9 mouse cellular contexts compared by ENCODE assay signal in genomic region chr10:39960441-39960822, GRCm38 (mm10). TPM values are rescaled to one million over a fixed set of nuclear protein-coding genes. Genes with fewer than 3 reads are reported as not detected.
DNase-seq lines count a peak whose midpoint lies in the region; ATAC-seq and TF ChIP-seq lines count a peak whose summit lies in the region.
"Had no signal": no experiment of that assay in that cellular context is flagged by ENCODE, and none has a peak within 500 bp of the region (broad histone marks: within the 10 kb centered on the region; RNA-seq: fewer than 3 reads in every experiment).

No protein-coding gene starts in this region.

- H3K36me3 ChIP-seq in CH12.LX (replicated peaks in 1 of 2; ENCODE audit: control insufficient read depth in 1 of 2, insufficient read depth in 1 of 2, low read length in 1 of 2), result no peaks in the 10 kb centered on the region
- H3K36me3 ChIP-seq in hindbrain, embryonic 11.5 days (ENCODE audit: control insufficient read depth, insufficient read depth, low read length), result no peaks in the 10 kb centered on the region

- no peak for DNase-seq in gastrocnemius, adult 2 months
- DNase-seq in gastrocnemius, postnatal 14 days, result no peak
- no peak for DNase-seq in CH12.LX (ENCODE audit: extremely low read depth)
- DNase-seq in hindbrain, embryonic 11.5 days (ENCODE audit: low spot score), result no peak
- no peak for DNase-seq in gastrocnemius, adult 8-10 months (ENCODE audit: low spot score in 2 of 2)
- no peak for DNase-seq in layer of hippocampus, adult 9-10 months (ENCODE audit: low spot score)
- DNase-seq in adrenal gland, postnatal 14 days, result no peak

- TF ChIP-seq EP300 in CH12.LX (IDR thresholded peaks at IDR 0.05; ENCODE audit: low read length), result no peak

- no peak for TF ChIP-seq CTCF in gastrocnemius, adult 2 months (IDR thresholded peaks at IDR 0.05)
- TF ChIP-seq CTCF in CH12.LX (conservative IDR thresholded peaks at IDR 0.05 in 1 of 2, IDR thresholded peaks at IDR 0.05 in 1 of 2; ENCODE audit: low read depth in 2 of 2, low read length in 2 of 2), result no peak

- intact Hi-C loops in gastrocnemius, adult 2 months (cut with DNase I), result loop anchor here (2.0 kb wide), 1 partner anchor 252 kb away; no protein-coding TSS in a partner anchor
- intact Hi-C loops in gastrocnemius, postnatal 14 days (cut with DNase I; ENCODE audit: low total_unique reads), result no loop called here

- peak overlapping the region; percentile 82 for H3K4me3 ChIP-seq in gastrocnemius, adult 2 months
- H3K4me3 ChIP-seq in CH12.LX (replicated peaks in 1 of 3; ENCODE audit: low read depth in 2 of 3, low read length in 2 of 3, poor library complexity in 1 of 3), result no peak overlapping the region
- peak overlapping the region; percentile 41; the same call in 1 of the 2 replicates for H3K4me3 ChIP-seq in hindbrain, embryonic 11.5 days (ENCODE audit: low read depth, low read length)

- peaks cover 0 to 3% of the 10 kb centered on the region in 2 experiments; a peak in 1 of 4 replicates for H3K4me1 ChIP-seq in CH12.LX (ENCODE audit: control insufficient read depth in 1 of 2, insufficient read depth in 2 of 2)
- no peaks in the 10 kb centered on the region for H3K4me1 ChIP-seq in hindbrain, embryonic 11.5 days (replicated peaks; ENCODE audit: control insufficient read depth, insufficient read depth, low read length)

- no peaks in the 10 kb centered on the region for H3K9me3 ChIP-seq in CH12.LX (replicated peaks; ENCODE audit: low read length)
- no peaks in the 10 kb centered on the region for H3K9me3 ChIP-seq in hindbrain, embryonic 11.5 days (ENCODE audit: control insufficient read depth, low read length)

- TF ChIP-seq RAD21 in CH12.LX (IDR thresholded peaks at IDR 0.05; ENCODE audit: low read depth, low read length), result no peak

- no peaks in the 10 kb centered on the region for H3K27me3 ChIP-seq in CH12.LX (replicated peaks)
- H3K27me3 ChIP-seq in hindbrain, embryonic 11.5 days (ENCODE audit: control insufficient read depth, insufficient read depth, low read length), result no peaks in the 10 kb centered on the region

- H3K4me2 ChIP-seq in CH12.LX (ENCODE audit: insufficient read depth, low read depth, poor library complexity, severe bottlenecking), result no peak overlapping the region
- H3K4me2 ChIP-seq in hindbrain, embryonic 11.5 days (replicated peaks; ENCODE audit: low read depth, low read length), result peak overlapping the region; percentile 90; the same call in 1 of the 2 replicates

- in situ Hi-C loops in CH12.LX (cut with MboI; ENCODE audit: low pct_ligation_motif_present, low pct_unique_long_range_greater_than_20kb, low sequenced_read_pairs), result no loop called here

- peak; percentile 58 for ATAC-seq in hindbrain, embryonic 11.5 days (ENCODE audit: low FRiP score)
- ATAC-seq in megakaryocyte, adult 5-6 weeks (ENCODE audit: poor library complexity, severe bottlenecking), result 0 out of 2 replicates have a peak, but pooled peaks have one; percentile 2

- no peak overlapping the region for H3K9ac ChIP-seq in CH12.LX (ENCODE audit: insufficient read depth, low read depth)
- no peak overlapping the region for H3K9ac ChIP-seq in hindbrain, embryonic 11.5 days (ENCODE audit: low read depth, low read length)

- no peak for TF ChIP-seq POLR2A in CH12.LX (IDR thresholded peaks at IDR 0.05; ENCODE audit: low read depth, low read length)

- no peaks in the 10 kb centered on the region for H3K79me2 ChIP-seq in CH12.LX (replicated peaks; ENCODE audit: control insufficient read depth, extremely low read depth, insufficient read depth, poor library complexity, severe bottlenecking)

- dilution Hi-C loops in CH12.LX (cut with MboI; ENCODE audit: extremely low pct_ligation_motif_present, extremely low pct_unique_long_range_greater_than_20kb, low sequenced_read_pairs), result no loop called here

- peak overlapping the region; percentile 100 for H3K27ac ChIP-seq in gastrocnemius, adult 2 months
- no peak overlapping the region for H3K27ac ChIP-seq in CH12.LX (ENCODE audit: insufficient read depth, low read depth)
- no peak overlapping the region for H3K27ac ChIP-seq in hindbrain, embryonic 11.5 days (ENCODE audit: low read depth, low read length)

- WGBS in hindbrain, embryonic 11.5 days, result 50% methylated on average over 11 of the region's 11 CpGs

TF ChIP-seq in CH12.LX, 34 proteins besides CTCF, POLR2A, EP300 and RAD21:
- no peak for TF ChIP-seq ZMIZ1 (IDR thresholded peaks at IDR 0.05; ENCODE audit: low read depth, low read length)
- 0 out of 2 replicates have a peak, but pooled peaks have one; percentile 4 for TF ChIP-seq MXI1 (IDR thresholded peaks at IDR 0.05; ENCODE audit: low read depth, low read length)
- TF ChIP-seq MAZ (IDR thresholded peaks at IDR 0.05; ENCODE audit: low read depth, low read length), result no peak
- TF ChIP-seq PAX5 (IDR thresholded peaks at IDR 0.05; ENCODE audit: low read length), result no peak
- TF ChIP-seq IRF4 (IDR thresholded peaks at IDR 0.05; ENCODE audit: low read depth, low read length), result no peak
- no peak for TF ChIP-seq RCOR1 (conservative IDR thresholded peaks at IDR 0.05; ENCODE audit: low read depth, low read length)

RNA-seq across cellular contexts. Expression of gene Mfsd4b3, which starts 0.5 kb away (rescaled TPM):
- 1 to 10 TPM; 4.4 to 7.6 TPM for total RNA-seq in gastrocnemius, adult 2 months (2021)
- total RNA-seq in gastrocnemius, postnatal 14 days (2021), result 1 to 10 TPM; 3.0 to 6.2 TPM
- total RNA-seq in CH12.LX (2012; rRNA removed), result not detected in 2 replicates
- total RNA-seq in CH12.LX (2014; rRNA removed), result not detected in 2 replicates
- polyA plus RNA-seq in CH12.LX (2012; ENCODE audit: insufficient read length, low read depth), result not detected in 2 replicates
- polyA plus RNA-seq in hindbrain, embryonic 11.5 days (2014; fragmentation: Nextera tagmentation; extraction: Ambion mirVana), result 0.11 TPM in 1 of 2 replicates, not detected in the other
- total RNA-seq in megakaryocyte, adult 5-6 weeks (2015), result 0.64 and 0.69 TPM in 2 replicates
- 0.94 and 1.1 TPM in 2 replicates for total RNA-seq in megakaryocyte, adult 5-6 weeks (2017)
- 1 to 10 TPM; 2.7 to 4.1 (median 3.2) TPM for total RNA-seq in gastrocnemius, adult 8-10 months (2022)
- 4.5 and 5.7 TPM in 2 replicates for total RNA-seq in adrenal gland, postnatal 14 days (2021)

RNA-seq across cellular contexts. Expression of gene Mfsd4b5, which starts 26.0 kb away (rescaled TPM):
- 1 to 10 TPM in 1 of 2 experiments, under 1 TPM in 1; 0.26 to 1.2 TPM for total RNA-seq in gastrocnemius, adult 2 months (2021)
- total RNA-seq in gastrocnemius, postnatal 14 days (2021), result under 1 TPM; 0.37 to 0.38 TPM
- total RNA-seq in CH12.LX (2012; rRNA removed) (not detected in 2 replicates), CH12.LX (2014; rRNA removed) (not detected in 2 replicates)
- not detected in 2 replicates for polyA plus RNA-seq in CH12.LX (2012; ENCODE audit: insufficient read length, low read depth)
- polyA plus RNA-seq in hindbrain, embryonic 11.5 days (2014; fragmentation: Nextera tagmentation; extraction: Ambion mirVana), result 0.09 TPM in 1 of 2 replicates, not detected in the other
- 0.68 and 0.76 TPM in 2 replicates for total RNA-seq in megakaryocyte, adult 5-6 weeks (2015)
- total RNA-seq in megakaryocyte, adult 5-6 weeks (2017), result 1.1 and 1.2 TPM in 2 replicates
- total RNA-seq in gastrocnemius, adult 8-10 months (2022), result under 1 TPM; 0.17 to 0.54 (median 0.43) TPM
- total RNA-seq in adrenal gland, postnatal 14 days (2021), result 0.67 and 0.75 TPM in 2 replicates

RNA-seq across cellular contexts. Expression of gene Mfsd4b2, which starts 33.7 kb away (rescaled TPM):
- under 1 TPM; 0.10 to 0.22 TPM for total RNA-seq in gastrocnemius, adult 2 months (2021)
- total RNA-seq in gastrocnemius, postnatal 14 days (2021), result under 1 TPM; 0.16 to 0.20 TPM
- total RNA-seq in CH12.LX (2012; rRNA removed) (not detected in 2 replicates), CH12.LX (2014; rRNA removed) (not detected in 2 replicates)
- not detected in 2 replicates for polyA plus RNA-seq in CH12.LX (2012; ENCODE audit: insufficient read length, low read depth)
- polyA plus RNA-seq in hindbrain, embryonic 11.5 days (2014; fragmentation: Nextera tagmentation; extraction: Ambion mirVana), result not detected in 2 replicates
- not detected in 2 replicates for total RNA-seq in megakaryocyte, adult 5-6 weeks (2015)
- total RNA-seq in megakaryocyte, adult 5-6 weeks (2017), result not detected in 2 replicates
- under 1 TPM in 2 of 4 experiments, not detected in 2; 0.11 to 0.17 TPM for total RNA-seq in gastrocnemius, adult 8-10 months (2022)
- total RNA-seq in adrenal gland, postnatal 14 days (2021), result 0.26 TPM in 2 replicates
- polyA plus RNA-seq: spleen, adult 2 months had no signal

Comparison
In these comparisons a context has a peak if more than half of its experiments do, and no peak if none do; other contexts are left out.
1. H3K4me3 ChIP-seq: peak in gastrocnemius, adult 2 months (single experiment) and hindbrain, embryonic 11.5 days (single experiment); none in CH12.LX (0 of 3).